Mouse (Mus musculus) liver, adult 2 months (tissue): ENCODE measurements around the gene Zfp341. TPM values are rescaled to one million over a fixed set of nuclear protein-coding genes. Genes with fewer than 3 reads are reported as not detected.

Experiments used
- DNase-seq: peaks from one replicate; pipeline ENCODE4 v3.0.0-alpha.2; 2011; ENCODE audit warnings: low read depth, low spot score; ENCODE audit errors: extremely low read depth
- H3K27ac ChIP-seq: fragments of 200-500 bp; replicated peaks from 2 replicates; pipeline ENCODE4 v1.5.1; 2012; ENCODE audit warnings: low read depth, mild to moderate bottlenecking, control low read depth, inconsistent platforms, low read length; ENCODE audit not compliant: insufficient read depth
- H3K27me3 ChIP-seq: fragments of 200-500 bp; 2 replicates; pipeline ENCODE4 v1.6.1; 2012; ENCODE audit warnings: mild to moderate bottlenecking, moderate library complexity, low read length, inconsistent platforms; ENCODE audit not compliant: control insufficient read depth, insufficient read depth
- H3K36me3 ChIP-seq: fragments of 200-500 bp; 2 replicates; pipeline ENCODE4 v1.6.1; 2012; ENCODE audit warnings: low read length, inconsistent platforms; ENCODE audit not compliant: control insufficient read depth, insufficient read depth
- H3K4me1 ChIP-seq: fragments of 200-500 bp; 2 replicates; pipeline ENCODE4 v1.6.1; 2011; ENCODE audit warnings: low read length; ENCODE audit not compliant: control insufficient read depth, insufficient read depth
- H3K4me3 ChIP-seq: fragments of 200-500 bp; 2 replicates; pipeline ENCODE4 v1.5.1; 2011; ENCODE audit warnings: low read depth, mild to moderate bottlenecking, control low read depth, low read length, moderate library complexity; ENCODE audit not compliant: insufficient read depth
- H3K79me2 ChIP-seq: fragments of 200-500 bp; 2 replicates; pipeline ENCODE4 v1.6.1; 2012; ENCODE audit warnings: inconsistent platforms, mild to moderate bottlenecking, low read length, moderate library complexity; ENCODE audit not compliant: control insufficient read depth, insufficient read depth
- H3K9ac ChIP-seq: fragments of 200-500 bp; 2 replicates; pipeline ENCODE4 v1.6.1; 2012; ENCODE audit warnings: low read depth, mild to moderate bottlenecking, control low read depth, inconsistent platforms, low read length
- CTCF ChIP-seq: fragments of 200-500 bp; IDR thresholded peaks from 2 replicates; pipeline ENCODE4 v1.5.1; 2011; ENCODE audit warnings: low read depth, low read length, control low read depth
- POLR2A ChIP-seq: fragments of 200-500 bp; IDR thresholded peaks from 2 replicates; pipeline ENCODE4 v1.6.1; 2011; ENCODE audit warnings: low read length, control low read depth; ENCODE audit not compliant: insufficient read depth; ENCODE audit errors: extremely low read depth
- WGBS: fragments of 180-500 bp; shearing (Covaris S2); methylation state at CpG from one replicate; pipeline ENCODE4 v1.1.7; 2018; 5-methylcytosine and 5-hydroxymethylcytosine counted together
- polyA plus RNA-seq: library from polyadenylated mRNA; depleted of rRNA; stranded (reverse); fragments of >200 nt; gene quantifications from 2 replicates; pipeline ENCODE4 v1.2.3, GENCODE M21; 2012
- total RNA-seq: library from RNA; depleted of rRNA; stranded (reverse); fragments of >200 nt; gene quantifications from 2 replicates; pipeline ENCODE4 v1.2.3, GENCODE M21; 2014

Gene Zfp341
- total and polyA plus RNA-seq, 2 experiments: 0.18 to 3.2 TPM

DNA sequence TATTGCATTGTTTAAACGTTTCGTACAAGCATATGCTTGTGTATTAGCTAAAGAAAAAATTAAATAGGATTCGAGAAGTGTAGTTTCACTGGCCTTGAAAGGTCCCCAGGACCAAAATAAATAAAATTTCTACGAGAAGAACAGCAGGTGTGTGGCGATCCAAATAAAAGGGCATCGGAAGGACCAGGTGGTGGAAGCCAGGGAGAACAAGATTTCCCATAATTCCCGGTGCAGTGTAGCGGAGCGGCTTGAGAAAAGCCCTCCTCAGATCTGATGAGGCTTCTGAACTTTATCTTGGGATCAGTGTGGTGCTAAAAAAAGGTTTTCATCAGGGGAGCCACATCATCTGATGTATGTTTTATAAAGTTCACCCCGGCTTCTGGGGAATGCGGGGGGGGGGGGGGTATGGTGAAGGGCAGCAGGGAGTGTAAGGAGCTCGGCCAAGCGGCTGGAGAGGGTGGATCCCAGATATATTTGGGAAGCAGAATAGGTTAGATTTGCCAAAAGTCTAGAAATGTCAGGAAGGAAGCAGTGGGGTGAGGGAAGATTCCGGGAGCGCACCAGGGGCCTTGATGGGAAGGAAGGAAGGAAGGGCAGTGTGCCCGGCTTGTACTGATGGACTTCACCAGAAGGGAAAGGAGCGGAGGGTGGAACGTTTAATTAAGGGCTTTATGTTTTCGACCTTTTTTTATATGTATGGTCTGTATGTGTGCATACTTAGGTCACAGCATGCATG, 1.9 kb downstream of the Zfp341 start:
- H3K27me3 ChIP-seq: no peaks in the 10 kb centered on the region
- H3K79me2 ChIP-seq: no peaks in the 10 kb centered on the region
- no peak overlapping the region for H3K4me3 ChIP-seq
- TF ChIP-seq CTCF (no peak), POLR2A (no peak)
- H3K36me3 ChIP-seq: no peaks in the 10 kb centered on the region
- WGBS: 71% methylated on average over 19 of the region's 19 CpGs
- H3K27ac ChIP-seq: no peak overlapping the region; the same call in 1 of the 2 replicates
- H3K4me1 ChIP-seq: peaks cover 5% of the 10 kb centered on the region; the same call in 1 of the 2 replicates
- no peak for DNase-seq
- no peak overlapping the region for H3K9ac ChIP-seq

DNA sequence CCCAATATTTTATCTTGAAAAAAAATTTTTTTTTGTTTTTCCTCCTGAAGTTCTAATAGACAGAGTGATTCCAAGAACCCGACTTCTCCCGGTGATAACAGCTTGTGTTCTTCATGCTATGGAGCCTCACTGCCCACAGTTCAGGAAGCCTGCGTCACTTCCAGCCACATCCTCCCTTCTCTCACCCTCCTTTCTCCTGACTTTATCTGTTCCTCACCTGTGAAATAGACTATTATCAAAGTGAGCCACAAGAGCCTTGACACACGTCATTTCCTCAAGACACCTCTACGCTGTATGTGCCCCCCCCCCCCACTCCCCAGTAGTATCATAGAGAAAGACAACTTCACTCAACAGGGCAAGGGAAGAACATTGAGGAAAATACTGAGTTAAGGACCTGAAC, 2.6 kb downstream of the Zfp341 start:
- Histone ChIP-seq H3K9ac (no peak overlapping the region), H3K79me2 (no peaks in the 10 kb centered on the region), H3K36me3 (no peaks in the 10 kb centered on the region), H3K4me1 (peaks cover 3% of the 10 kb centered on the region; the same call in 1 of the 2 replicates), H3K27ac (no peak overlapping the region; the same call in 1 of the 2 replicates), H3K4me3 (no peak overlapping the region), H3K27me3 (no peaks in the 10 kb centered on the region)
- TF ChIP-seq POLR2A (no peak), CTCF (no peak)
- no peak for DNase-seq
- WGBS: 75% methylated on average over 5 of the region's 5 CpGs

DNA sequence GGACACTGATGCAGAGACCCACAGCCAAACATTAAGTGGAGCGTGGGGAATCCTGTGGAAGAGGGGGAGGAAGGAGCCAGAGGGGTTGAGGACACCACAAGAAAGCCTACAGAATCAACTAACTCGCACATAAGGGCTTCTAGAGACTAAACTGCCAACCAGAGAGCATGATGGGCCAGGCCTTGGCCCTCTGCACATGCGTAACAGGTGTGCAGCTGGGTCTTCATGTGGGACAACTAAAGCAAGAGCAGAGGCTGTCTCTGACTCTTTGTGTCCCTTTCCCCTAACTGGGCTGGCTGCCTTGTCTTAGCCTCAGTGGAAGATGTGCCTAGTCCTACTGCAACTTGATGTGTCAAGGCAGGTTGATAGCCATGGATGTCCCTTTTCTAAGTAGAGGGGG, 4.0 kb downstream of the Zfp341 start:
- Histone ChIP-seq H3K4me1 (peaks cover 3% of the 10 kb centered on the region; the same call in 1 of the 2 replicates), H3K4me3 (no peak overlapping the region), H3K27me3 (no peaks in the 10 kb centered on the region), H3K79me2 (no peaks in the 10 kb centered on the region), H3K36me3 (no peaks in the 10 kb centered on the region), H3K27ac (no peak overlapping the region), H3K9ac (no peak overlapping the region)
- DNase-seq: no peak
- no peak for TF ChIP-seq CTCF
- TF ChIP-seq POLR2A: no peak
- WGBS: 93% methylated on average over 3 of the region's 3 CpGs

DNA sequence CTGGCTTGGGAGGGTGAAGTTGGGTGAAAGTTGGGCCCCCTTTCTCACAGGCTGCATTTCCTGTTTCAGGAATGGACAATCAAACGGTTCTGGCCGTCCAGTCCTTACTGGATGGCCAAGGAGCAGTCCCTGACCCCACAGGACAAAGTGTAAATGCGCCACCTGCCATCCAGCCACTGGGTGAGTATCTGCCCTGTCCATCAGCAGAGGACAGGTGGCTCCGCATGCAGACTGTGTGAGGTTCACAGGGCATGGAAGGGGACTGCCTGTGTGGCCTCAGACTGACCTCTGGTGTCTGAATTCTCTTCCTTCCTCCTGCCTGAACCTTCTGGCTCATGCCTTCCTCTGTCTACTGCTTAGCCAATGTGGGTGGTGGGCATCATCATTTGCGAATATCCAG, 8.6 kb downstream of the Zfp341 start:
- Histone ChIP-seq H3K36me3 (peaks cover 8% of the 10 kb centered on the region), H3K79me2 (no peaks in the 10 kb centered on the region), H3K9ac (no peak overlapping the region), H3K27ac (no peak overlapping the region), H3K27me3 (no peaks in the 10 kb centered on the region), H3K4me3 (no peak overlapping the region), H3K4me1 (no peaks in the 10 kb centered on the region)
- DNase-seq: peak; percentile 72
- 28% methylated on average over 5 of the region's 5 CpGs for WGBS
- TF ChIP-seq POLR2A (no peak), CTCF (peak; percentile 45)

DNA sequence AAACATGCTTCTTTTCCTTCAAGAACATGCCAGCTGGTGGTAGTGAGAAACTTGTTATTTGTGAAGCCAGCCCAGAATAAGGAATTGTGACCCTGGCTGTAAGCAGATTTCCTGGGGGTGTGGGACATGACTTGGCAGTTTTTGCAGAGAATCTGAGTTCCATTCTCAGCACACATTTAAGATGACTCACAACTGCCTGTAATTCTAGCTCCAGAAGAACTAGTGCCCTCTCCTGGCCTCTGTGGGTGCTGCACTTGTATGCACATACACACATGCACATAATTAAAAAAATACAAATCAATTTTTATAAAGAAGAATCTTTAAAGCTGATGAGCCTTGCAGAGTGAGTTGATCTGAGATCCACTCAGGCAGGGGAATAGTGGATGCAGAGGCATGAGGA, 11.0 kb downstream of the Zfp341 start:
- TF ChIP-seq CTCF: no peak
- Histone ChIP-seq H3K27me3 (no peaks in the 10 kb centered on the region), H3K9ac (no peak overlapping the region)

DNA sequence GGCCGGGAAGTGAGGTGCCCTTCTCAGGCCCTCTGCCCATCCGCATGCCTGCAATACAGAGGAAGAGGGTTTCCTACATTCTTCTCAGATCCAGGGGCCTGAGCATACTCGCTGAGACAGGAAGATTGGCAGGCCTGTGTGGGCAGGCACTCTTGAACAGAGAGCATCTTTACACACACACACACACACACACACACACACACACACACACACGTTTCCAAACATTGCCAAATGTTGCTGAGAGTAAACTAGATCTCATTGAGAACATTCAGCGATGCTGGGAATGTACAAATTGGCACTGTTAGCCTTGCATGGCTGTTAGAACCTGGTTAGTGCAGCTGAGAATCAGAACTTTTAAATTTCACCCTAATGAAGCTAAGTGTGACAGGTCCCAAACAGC, 17.4 kb downstream of the Zfp341 start:
- H3K9ac ChIP-seq: no peak overlapping the region

More for the DNA sequence above, 11.0 kb downstream of the Zfp341 start:
- Histone ChIP-seq H3K27ac (no peak overlapping the region), H3K4me3 (no peak overlapping the region), H3K79me2 (no peaks in the 10 kb centered on the region), H3K36me3 (peaks cover 14% of the 10 kb centered on the region), H3K4me1 (no peaks in the 10 kb centered on the region)
- DNase-seq: no peak

More for the DNA sequence above, 17.4 kb downstream of the Zfp341 start:
- 75% methylated on average over 5 of the region's 5 CpGs for WGBS
- no peak for DNase-seq
- no peaks in the 10 kb centered on the region for H3K27me3 ChIP-seq
- H3K79me2 ChIP-seq: no peaks in the 10 kb centered on the region
- no peak overlapping the region for H3K27ac ChIP-seq
- peaks cover 13% of the 10 kb centered on the region for H3K36me3 ChIP-seq
- H3K4me1 ChIP-seq: no peaks in the 10 kb centered on the region
- TF ChIP-seq POLR2A (no peak), CTCF (no peak)
- H3K4me3 ChIP-seq: no peak overlapping the region
